Mouse (Mus musculus) limb, embryonic 11.5 days (tissue): ENCODE measurements around the gene Ipmk. TPM values are rescaled to one million over a fixed set of nuclear protein-coding genes. Genes with fewer than 3 reads are reported as not detected.

ENCODE experiments used
- ATAC-seq: fragments of 200-750 bp; cut with Nextera tagmentation; 2 replicates; pipeline ENCODE4 v1.8.0; 2017; ENCODE audit warnings: low read depth; ENCODE audit not compliant: insufficient number of reproducible peaks, low FRiP score, low TSS enrichment
- DNase-seq: peaks from one replicate; pipeline ENCODE4 v3.0.0-alpha.2; 2015; ENCODE audit warnings: low spot score
- H3K27ac ChIP-seq: fragments of 300-500 bp; sonication (generic); replicated peaks from 2 replicates; pipeline ENCODE4 v1.5.1; 2014; ENCODE audit warnings: low read depth, mild to moderate bottlenecking, low read length
- H3K27me3 ChIP-seq: fragments of 300-500 bp; sonication (generic); 2 replicates; pipeline ENCODE4 v1.6.1; 2014; ENCODE audit warnings: mild to moderate bottlenecking, low read length, mixed read lengths; ENCODE audit not compliant: control insufficient read depth, insufficient read depth
- H3K36me3 ChIP-seq: fragments of 300-500 bp; sonication (generic); 2 replicates; pipeline ENCODE4 v1.6.1; 2014; ENCODE audit warnings: mild to moderate bottlenecking, low read length, moderate library complexity, mixed read lengths; ENCODE audit not compliant: control insufficient read depth, insufficient read depth
- H3K4me1 ChIP-seq: fragments of 300-500 bp; sonication (generic); 2 replicates; pipeline ENCODE4 v1.6.1; 2014; ENCODE audit warnings: low read length, mixed read lengths; ENCODE audit not compliant: control insufficient read depth, insufficient read depth
- H3K4me2 ChIP-seq: fragments of 300-500 bp; sonication (generic); 2 replicates; pipeline ENCODE4 v1.6.1; 2014; ENCODE audit warnings: low read depth, mild to moderate bottlenecking, moderate library complexity; ENCODE audit not compliant: severe bottlenecking
- H3K4me3 ChIP-seq: fragments of 300-500 bp; sonication (generic); 2 replicates; pipeline ENCODE4 v1.5.1; 2014; ENCODE audit warnings: low read depth, low read length
- H3K9ac ChIP-seq: fragments of 300-500 bp; sonication (generic); 2 replicates; pipeline ENCODE4 v1.6.1; 2014; ENCODE audit warnings: mild to moderate bottlenecking, low read length
- H3K9me3 ChIP-seq: fragments of 300-500 bp; sonication (generic); 2 replicates; pipeline ENCODE4 v1.6.1; 2016; ENCODE audit warnings: low read length; ENCODE audit not compliant: control insufficient read depth
- WGBS: fragments of 180-500 bp; shearing (Covaris S2); extraction: QIAGEN DNeasy Blood & Tissue Kit; methylation state at CpG from one replicate; pipeline ENCODE4 v1.1.7; 2014; 5-methylcytosine and 5-hydroxymethylcytosine counted together
- polyA plus RNA-seq: library from polyadenylated mRNA; unstranded; fragments of >200 nt; fragmentation: Nextera tagmentation; extraction: Ambion mirVana; gene quantifications from 2 replicates; pipeline ENCODE4 v1.2.1, GENCODE M21; 2014

Gene Ipmk
- polyA plus RNA-seq, 1 experiment from 2014 or later: 20.9 TPM

GRCm38 (mm10) chr10:71363858-71364257 is 16.3 kb downstream of the Ipmk start:
- Histone ChIP-seq H3K27ac (no peak overlapping the region), H3K36me3 (peaks cover 3% of the 10 kb centered on the region; the same call in 1 of the 2 replicates), H3K4me3 (no peak overlapping the region), H3K9me3 (no peaks in the 10 kb centered on the region), H3K27me3 (no peaks in the 10 kb centered on the region), H3K9ac (no peak overlapping the region), H3K4me1 (0 out of 2 replicates have a peak, but pooled peaks cover 4% of the 10 kb centered on the region), H3K4me2 (no peak overlapping the region)
- DNase-seq (no peak), ATAC-seq (no peak)
- WGBS: 93% methylated on average over 10 of the region's 10 CpGs

GRCm38 (mm10) chr10:71368128-71368940 is 20.8 kb downstream of the Ipmk start:
- Histone ChIP-seq H3K9ac (no peak overlapping the region), H3K9me3 (no peaks in the 10 kb centered on the region), H3K4me3 (no peak overlapping the region), H3K27me3 (no peaks in the 10 kb centered on the region), H3K4me1 (no peaks in the 10 kb centered on the region), H3K36me3 (peaks cover 3% of the 10 kb centered on the region; the same call in 1 of the 2 replicates), H3K27ac (no peak overlapping the region), H3K4me2 (no peak overlapping the region)
- WGBS: 93% methylated on average over 16 of the region's 16 CpGs
- ATAC-seq (no peak), DNase-seq (no peak)

DNA sequence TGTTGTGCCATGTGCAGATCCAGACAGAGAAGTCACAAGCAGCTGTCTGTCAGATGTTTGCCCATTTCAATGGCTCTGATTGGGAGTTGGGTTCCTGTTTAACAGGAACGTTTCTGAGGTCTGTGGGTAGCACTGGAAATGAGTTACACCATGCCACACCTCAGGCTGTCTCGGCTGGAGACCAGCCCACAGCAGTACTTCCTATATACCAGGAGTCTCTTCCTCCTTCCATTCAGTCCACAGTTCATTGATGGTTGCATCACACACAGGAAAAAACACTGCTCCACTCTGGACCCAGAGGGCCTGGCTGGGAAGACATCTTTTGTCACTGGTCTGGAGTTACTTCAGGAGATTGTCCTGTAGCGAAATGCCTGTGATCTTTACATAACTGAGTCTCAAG is 21.9 kb downstream of the Ipmk start:
- no peak overlapping the region for H3K4me3 ChIP-seq
- H3K27me3 ChIP-seq: no peaks in the 10 kb centered on the region
- no peaks in the 10 kb centered on the region for H3K4me1 ChIP-seq
- 92% methylated on average over 3 of the region's 3 CpGs for WGBS
- H3K27ac ChIP-seq: no peak overlapping the region
- ATAC-seq (no peak), DNase-seq (no peak)
- H3K36me3 ChIP-seq: peaks cover 3% of the 10 kb centered on the region; the same call in 1 of the 2 replicates
- H3K9me3 ChIP-seq: no peaks in the 10 kb centered on the region
- no peak overlapping the region for H3K9ac ChIP-seq
- no peak overlapping the region for H3K4me2 ChIP-seq

DNA sequence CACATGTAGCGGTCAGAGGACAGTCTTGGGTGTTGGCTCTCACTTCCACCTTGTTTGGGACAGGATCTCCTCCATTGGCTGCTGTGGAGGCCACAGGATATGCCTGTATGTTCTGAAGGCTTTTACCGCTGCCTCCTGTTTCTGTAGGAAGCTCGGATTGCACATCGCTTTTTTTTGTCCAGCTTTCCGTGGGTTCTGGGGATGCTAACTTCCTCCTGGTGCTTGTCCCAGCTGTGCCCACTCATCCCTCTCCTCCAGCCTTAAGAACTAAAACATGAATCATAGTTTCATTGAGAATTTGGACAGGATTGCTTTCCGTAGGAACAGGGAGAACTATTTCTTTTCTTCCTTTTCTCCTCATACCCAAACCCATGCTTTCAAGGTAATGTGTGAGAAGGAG is 24.3 kb downstream of the Ipmk start:
- no peak for DNase-seq
- Histone ChIP-seq H3K27me3 (no peaks in the 10 kb centered on the region), H3K4me1 (no peaks in the 10 kb centered on the region), H3K9ac (no peak overlapping the region), H3K36me3 (no peaks in the 10 kb centered on the region), H3K9me3 (no peaks in the 10 kb centered on the region), H3K4me3 (no peak overlapping the region), H3K4me2 (no peak overlapping the region), H3K27ac (no peak overlapping the region)
- ATAC-seq: no peak
- WGBS: 92% methylated on average over 6 of the region's 6 CpGs

GRCm38 (mm10) chr10:71373706-71374105 is 26.1 kb downstream of the Ipmk start:
- WGBS: 92% methylated on average over 11 of the region's 11 CpGs
- Histone ChIP-seq H3K27ac (no peak overlapping the region), H3K36me3 (no peaks in the 10 kb centered on the region), H3K27me3 (no peaks in the 10 kb centered on the region), H3K4me2 (no peak overlapping the region), H3K9me3 (no peaks in the 10 kb centered on the region), H3K4me3 (no peak overlapping the region), H3K9ac (no peak overlapping the region), H3K4me1 (no peaks in the 10 kb centered on the region)
- DNase-seq (no peak), ATAC-seq (no peak)

- DNase-seq: no peak
- Histone ChIP-seq H3K4me1 (no peaks in the 10 kb centered on the region), H3K4me3 (no peak overlapping the region), H3K9me3 (no peaks in the 10 kb centered on the region), H3K4me2 (no peak overlapping the region), H3K27me3 (no peaks in the 10 kb centered on the region), H3K27ac (no peak overlapping the region), H3K36me3 (no peaks in the 10 kb centered on the region), H3K9ac (no peak overlapping the region)
- ATAC-seq: no peak
- 91% methylated on average over 6 of the region's 6 CpGs for WGBS
Measured at GRCm38 (mm10) chr10:71376014-71376413, 28.5 kb downstream of the Ipmk start.

GRCm38 (mm10) chr10:71380406-71380805 is 32.8 kb downstream of the Ipmk start:
- no peak overlapping the region for H3K27ac ChIP-seq
- no peaks in the 10 kb centered on the region for H3K36me3 ChIP-seq
- DNase-seq (no peak), ATAC-seq (no peak)
- H3K4me2 ChIP-seq: no peak overlapping the region
- H3K4me1 ChIP-seq: no peaks in the 10 kb centered on the region
- no peak overlapping the region for H3K4me3 ChIP-seq
- no peaks in the 10 kb centered on the region for H3K27me3 ChIP-seq
- H3K9me3 ChIP-seq: no peaks in the 10 kb centered on the region
- WGBS: 98% methylated on average over 7 of the region's 7 CpGs
- no peak overlapping the region for H3K9ac ChIP-seq

GRCm38 (mm10) chr10:71381471-71382033 is 34.0 kb downstream of the Ipmk start:
- H3K27ac ChIP-seq: no peak overlapping the region
- H3K9ac ChIP-seq: no peak overlapping the region
- ATAC-seq (no peak), DNase-seq (no peak)
- no peak overlapping the region for H3K4me2 ChIP-seq
- H3K4me3 ChIP-seq: no peak overlapping the region
- no peaks in the 10 kb centered on the region for H3K4me1 ChIP-seq
- H3K36me3 ChIP-seq: no peaks in the 10 kb centered on the region
- no peaks in the 10 kb centered on the region for H3K27me3 ChIP-seq
- H3K9me3 ChIP-seq: no peaks in the 10 kb centered on the region
- WGBS: 90% methylated on average over 29 of the region's 29 CpGs
